Mouse (Mus musculus): ENCODE measurements at regions not wholly inside any gene's neighbourhood (a gene's known extent, or its start where the extent isn't known, plus 50 kb on each side); places are given as distances from the start of the nearest gene placed in this dataset.
A peak's percentile ranks its signal among the peaks of the same experiment; 100 is the strongest.
"Not testable (repeated sequence)": the region's sequence is repeated elsewhere in the genome, so short reads cannot be mapped to it uniquely, and the experiment has no call there.

DNA sequence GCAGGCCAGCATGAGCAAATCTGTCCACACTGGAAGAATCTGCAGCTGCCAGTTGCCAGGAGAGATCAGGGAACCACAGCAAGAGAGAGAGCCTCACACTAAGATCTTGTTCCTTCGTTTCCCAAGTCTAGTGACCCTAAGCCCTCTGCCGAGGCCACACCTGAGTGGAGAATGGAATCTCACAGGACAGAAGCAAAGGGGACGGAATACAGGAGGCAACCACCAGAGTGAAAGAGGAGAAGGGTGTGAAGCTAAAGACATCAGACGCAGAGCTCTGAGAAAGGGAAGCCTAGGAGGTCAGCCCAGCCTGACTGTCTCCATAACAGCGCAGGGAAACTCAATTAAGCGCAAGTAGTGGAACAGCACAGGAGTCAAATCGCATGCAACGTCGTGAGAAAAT is 75.0 kb downstream of the Suds3 start:
- no peak for DNase-seq (ENCODE audit: low spot score)

DNA sequence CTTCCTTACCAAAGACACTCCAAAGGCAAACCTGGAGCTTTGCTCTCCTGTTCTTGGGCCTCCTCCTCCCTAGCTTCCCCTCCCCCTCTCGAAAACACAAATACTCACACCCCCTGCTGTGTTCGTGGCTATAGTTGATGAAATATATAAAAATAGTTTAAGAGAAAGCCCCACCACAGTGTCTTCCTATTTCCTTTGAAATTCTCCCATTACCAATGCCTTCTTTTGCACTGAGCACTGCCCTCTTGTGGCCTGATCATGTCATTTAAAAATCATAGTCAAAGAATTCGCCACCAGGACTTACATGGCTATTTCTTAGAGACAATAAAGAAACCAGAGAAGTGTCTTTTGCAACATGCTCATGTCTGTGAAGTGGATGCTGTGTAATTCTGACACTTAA is 78.7 kb downstream of the Suds3 start:
- peak; percentile 41 for DNase-seq (ENCODE audit: low spot score)

DNA sequence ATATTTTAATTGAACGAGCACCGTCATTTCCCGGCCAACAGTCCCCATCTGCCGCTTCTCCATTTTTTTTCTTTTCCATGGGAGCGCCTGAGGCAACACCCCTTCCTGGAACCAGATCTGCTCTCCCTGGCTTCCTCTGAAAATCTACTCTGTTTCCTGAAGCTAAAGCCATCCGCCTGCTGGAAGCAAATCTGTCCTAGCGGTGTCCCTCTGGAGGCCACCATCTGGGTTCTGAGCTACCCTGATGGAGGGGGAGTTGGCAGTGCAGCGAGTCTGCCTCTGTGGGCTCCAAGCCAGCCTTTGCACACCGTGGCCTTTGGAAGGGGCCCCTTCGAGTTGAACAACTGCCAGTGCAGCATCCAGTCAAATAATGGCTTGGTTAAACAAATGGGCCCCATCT is 83.8 kb downstream of the Suds3 start:
- DNase-seq (ENCODE audit: low spot score) = peak; percentile 31

DNA sequence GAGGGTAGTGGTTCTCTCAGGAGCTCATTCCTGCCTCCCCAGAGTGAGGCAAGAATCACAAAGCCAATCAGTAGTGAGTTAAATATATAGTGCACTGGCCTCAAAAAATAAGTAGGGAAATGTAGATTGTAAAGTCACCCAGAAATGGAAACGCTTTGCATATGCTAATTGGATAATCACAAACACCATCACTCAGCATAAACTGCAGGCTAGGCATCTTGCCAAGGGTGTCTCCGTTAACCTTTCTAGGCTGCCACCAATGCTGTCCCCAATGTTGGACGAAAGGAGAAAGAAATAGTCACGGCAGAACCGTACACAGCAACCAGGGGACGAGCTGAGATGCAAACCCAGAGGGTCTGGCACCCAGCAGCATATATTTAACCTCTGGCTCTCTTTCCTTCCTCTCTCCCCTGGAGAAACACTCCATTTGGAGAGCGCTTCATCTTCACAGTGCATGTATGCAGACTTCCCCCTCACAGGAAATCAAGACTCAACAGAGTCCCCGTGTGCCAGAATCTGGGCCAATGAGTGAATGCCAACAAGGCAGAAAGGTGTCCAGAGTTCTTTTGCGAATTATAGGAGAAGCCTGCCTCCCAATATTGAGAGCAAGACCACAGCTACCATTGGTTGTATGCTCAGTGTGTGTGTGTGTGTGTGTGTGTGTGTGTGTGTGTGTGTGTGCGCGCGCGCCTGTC is 90.1 kb downstream of the Suds3 start:
- DNase-seq (ENCODE audit: low spot score) = no peak

DNA sequence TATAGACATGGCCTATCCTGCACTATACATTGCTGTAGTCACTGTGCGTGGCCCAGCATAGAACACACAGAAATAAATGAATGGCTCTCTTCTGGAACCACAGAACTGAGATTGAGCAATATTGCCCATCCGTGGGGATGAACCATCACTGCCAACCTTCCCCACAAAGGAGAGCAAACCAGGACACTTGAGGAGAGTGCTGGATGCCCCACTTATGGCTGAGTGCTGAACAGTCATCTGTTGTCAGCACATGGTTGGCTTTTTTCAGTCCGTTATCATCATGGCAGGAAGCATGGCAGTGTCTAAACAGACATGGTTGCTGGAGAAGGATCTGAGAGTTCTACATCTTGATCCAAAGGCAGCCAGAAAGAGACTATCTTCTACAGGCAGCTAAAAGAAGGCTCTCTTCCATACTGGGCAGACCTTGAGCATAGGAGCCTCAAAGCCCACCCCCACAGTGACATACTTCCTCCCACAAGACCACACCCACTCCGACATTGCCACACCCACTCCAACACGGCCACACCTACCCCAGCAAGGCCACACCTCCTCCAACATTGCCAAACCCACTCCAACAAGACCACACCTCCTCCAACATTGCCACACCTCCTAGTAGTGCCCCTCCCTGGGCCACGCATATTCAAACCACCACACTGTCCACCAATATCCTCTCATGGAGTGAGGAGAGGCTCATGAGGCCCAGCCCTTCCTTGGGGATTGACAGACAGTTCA is 97.3 kb downstream of the Suds3 start:
- no peak for DNase-seq (ENCODE audit: low spot score)

DNA sequence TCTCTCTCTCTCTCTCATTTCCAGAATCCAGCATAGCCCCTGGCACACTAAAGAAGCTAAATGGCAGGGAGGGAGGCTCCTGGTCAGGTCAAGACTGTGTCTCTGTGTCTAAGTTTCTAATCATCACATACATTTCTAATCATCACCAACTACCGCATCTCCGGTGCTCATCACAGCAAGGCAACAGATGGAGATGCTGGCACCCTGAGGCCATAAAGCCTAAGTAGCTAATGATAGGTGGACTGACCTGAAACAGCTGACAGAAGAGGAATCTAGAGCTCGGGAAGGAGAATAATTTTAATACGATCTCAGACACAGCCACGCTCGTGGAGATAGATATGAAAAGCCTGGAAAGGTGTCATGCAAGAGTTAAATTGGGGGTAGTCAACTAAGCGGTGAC is 104.8 kb downstream of the Suds3 start:
- no peak for DNase-seq (ENCODE audit: low spot score)

DNA sequence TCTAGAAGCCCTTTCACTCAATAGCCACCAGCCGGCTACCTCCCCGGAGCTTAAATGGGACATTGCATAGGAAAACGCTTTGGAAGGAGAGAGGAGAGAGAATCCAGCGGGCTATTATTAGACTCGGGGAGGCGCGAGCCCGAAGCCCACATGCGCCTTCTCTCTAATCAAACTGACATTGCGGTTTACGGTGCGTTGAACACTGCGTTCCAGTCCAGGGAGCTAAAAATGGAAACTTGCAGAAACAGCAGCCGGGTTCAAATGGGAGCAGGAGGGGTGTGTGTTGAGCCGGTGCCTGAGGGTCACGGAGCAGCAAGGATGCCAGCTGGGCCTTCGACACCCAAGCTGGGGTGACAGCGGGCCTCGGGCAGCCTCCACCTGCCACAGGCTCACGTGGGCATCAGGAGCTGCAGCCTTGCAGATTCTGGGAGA is 115.1 kb downstream of the Suds3 start:
- DNase-seq (ENCODE audit: low spot score) = peak; percentile 4

DNA sequence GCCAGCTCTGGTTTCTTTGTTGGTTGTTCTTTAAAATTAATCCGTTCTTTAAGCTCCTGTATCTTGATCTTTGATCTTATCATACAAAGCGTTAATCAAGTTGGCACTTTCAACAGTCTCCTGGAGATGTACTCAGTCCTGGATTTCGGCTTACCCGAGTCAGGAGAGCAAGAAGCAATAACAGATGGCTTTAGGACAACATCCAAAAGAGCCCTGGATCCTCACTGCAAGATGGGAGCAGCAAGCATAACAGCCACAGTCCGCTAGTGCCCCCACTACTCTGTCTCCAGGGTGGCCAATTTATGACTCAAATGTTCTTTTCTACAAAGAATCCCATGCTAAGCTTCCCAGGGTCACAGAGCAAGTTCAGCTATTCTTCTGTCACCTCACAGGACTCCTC is 121.4 kb downstream of the Suds3 start:
- no peak for DNase-seq (ENCODE audit: low spot score)

DNA sequence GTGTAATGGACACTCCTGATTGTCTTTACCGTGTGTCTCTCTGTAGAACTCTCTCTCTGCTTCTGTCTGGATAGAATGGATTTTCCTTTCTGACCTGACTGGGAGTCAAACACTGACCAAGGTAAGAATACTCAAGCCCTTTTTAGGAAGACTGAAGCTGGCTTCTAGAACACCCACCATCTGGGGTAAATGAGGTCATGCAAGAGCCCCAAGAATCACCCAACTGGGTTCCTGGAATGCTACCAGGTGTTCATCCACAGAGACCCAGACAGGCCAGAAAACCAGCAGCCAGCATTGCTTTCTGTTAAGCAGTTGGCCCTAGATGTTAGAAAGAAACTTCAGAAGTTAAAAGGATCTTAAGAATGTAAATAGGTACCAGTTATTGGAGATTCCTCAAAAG is 122.2 kb downstream of the Suds3 start:
- DNase-seq (ENCODE audit: low spot score) = no peak

DNA sequence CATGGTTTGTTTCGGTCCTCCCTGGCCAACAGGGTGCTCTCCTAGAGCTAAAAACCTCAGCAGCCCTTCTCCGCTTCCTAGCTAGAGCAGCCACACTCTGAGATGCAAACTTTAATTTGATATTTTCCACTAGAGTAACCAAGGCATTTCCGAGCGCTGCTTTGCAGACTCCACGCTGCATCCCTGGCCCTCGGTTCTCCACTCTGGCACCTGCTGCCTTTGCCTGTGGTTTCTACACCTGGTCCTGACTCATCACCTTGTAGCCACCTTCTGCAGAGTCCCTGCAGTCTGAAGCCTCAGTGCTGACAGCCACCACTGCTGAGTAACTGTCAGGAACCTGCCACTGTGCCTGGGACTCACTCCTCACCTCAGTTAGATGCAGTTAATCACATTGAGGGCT is 124.5 kb downstream of the Suds3 start:
- no peak for DNase-seq (ENCODE audit: low spot score)

DNA sequence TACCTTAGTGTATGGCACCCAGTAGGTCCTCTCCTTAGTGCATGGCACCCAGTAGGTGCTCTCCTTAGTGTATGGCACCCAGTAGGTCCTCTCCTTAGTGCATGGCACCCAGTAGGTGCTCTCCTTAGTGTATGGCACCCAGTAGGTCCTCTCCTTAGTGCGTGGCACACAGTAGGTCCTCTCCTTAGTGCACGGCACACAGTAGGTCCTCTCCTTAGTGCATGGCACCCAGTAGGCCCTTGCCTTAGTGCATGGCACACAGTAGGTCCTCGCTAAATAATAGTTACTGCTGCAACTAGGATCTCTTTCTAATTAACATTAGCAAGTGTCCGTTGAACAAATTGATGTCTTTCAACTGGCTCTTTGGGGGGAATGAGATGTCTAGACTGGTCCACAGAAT is 144.4 kb downstream of the Suds3 start:
- not testable (repeated sequence) for DNase-seq (ENCODE audit: low spot score)

DNA sequence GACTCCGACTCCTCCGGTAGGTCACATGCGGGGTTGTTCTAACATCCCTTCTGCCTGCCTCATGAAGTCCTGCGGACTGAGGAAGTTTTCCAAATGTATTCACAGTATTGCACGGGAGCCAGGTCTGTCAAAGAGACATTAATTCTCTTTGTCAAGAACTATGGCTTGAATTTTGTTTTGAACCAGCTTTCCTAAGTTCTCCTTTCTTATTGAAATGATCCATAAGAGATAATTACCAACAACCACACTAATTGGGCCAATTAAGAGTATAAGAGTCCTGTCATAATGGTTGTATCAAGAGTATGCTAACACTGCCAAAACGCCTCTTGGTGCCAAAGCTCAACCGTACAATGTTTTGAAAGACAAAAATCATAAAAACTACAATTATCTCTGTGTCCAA is 151.7 kb downstream of the Suds3 start:
- DNase-seq (ENCODE audit: low spot score) = no peak

DNA sequence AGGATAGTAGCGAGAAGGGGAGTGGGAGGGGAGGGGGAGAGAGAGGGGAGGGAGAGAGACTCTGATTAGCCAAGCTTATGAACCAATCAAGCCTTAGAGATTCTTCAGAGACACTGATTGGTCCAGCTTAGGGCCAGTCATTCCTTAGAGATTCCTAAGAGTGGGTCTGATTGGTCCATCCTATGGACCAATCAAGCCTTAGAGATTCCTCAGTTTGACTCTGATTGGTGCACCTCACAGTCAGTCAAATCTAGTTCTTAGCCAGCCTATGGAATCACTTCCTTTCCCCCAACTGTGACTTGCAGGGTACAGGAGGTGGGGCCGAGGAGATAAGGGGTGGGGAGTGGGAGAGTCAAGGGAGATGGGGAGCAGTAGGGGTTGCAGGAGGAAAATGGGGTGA is 152.8 kb downstream of the Suds3 start:
- DNase-seq (ENCODE audit: low spot score) = no peak

DNA sequence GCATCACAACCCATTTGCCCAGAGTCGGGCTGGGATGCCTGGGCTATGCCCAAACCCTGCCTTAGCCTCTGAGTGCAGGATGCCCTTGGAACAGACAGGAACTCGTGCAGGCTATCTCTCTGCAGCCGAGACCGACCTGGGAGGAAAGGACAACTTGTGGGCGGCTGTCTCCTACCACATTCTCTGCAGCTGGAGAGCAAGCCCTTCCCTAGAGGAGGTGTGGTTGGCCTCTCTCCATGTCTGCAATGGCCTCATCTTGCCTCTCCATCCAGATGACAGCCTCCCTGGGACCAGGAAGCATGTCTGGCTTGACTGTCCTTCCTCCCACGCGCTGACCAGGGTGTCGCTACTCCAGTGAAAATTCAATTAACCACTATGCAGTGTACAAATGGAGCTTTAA is 155.9 kb downstream of the Suds3 start:
- no peak for DNase-seq (ENCODE audit: low spot score)

DNA sequence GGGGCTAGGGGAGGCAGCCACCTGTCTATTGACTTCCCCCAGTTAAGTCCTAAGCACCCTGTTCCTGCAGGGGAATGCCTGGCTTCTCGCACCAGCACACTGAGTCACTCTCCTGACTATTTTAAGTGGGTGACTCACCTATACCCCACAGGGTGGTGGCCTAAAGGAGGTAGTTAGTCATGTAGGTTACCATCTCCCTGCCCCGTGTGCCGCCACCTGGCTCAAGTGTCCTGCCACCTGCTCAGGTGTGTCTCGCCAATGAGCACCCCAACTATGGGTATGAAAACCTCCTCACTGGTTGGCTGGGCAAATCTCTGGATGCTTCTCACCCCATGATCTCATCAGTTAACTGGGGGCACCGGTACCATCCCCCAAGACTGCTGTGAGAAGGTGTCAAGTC is 157.8 kb downstream of the Suds3 start:
- no peak for DNase-seq (ENCODE audit: low spot score)

DNA sequence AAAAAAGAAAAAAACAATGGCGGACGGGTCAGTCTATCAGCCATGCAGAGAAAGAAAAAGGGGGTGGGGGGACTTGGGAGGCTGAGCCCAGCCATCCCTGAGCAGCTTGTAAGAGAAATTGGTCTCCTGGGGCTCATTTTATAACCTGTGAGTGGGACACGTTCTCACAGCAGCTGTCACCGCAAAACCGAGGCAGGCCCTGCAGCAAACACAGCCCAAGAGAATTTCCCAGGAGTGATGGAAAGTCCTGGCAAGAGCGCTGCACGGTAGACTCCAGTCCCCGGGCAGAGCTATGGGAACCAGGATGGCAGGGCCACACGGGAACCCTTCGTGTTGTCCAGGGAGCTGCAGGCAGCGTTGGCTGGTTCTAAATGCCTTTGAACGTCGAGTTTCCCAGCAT is 159.3 kb downstream of the Suds3 start:
- DNase-seq (ENCODE audit: low spot score) = no peak

DNA sequence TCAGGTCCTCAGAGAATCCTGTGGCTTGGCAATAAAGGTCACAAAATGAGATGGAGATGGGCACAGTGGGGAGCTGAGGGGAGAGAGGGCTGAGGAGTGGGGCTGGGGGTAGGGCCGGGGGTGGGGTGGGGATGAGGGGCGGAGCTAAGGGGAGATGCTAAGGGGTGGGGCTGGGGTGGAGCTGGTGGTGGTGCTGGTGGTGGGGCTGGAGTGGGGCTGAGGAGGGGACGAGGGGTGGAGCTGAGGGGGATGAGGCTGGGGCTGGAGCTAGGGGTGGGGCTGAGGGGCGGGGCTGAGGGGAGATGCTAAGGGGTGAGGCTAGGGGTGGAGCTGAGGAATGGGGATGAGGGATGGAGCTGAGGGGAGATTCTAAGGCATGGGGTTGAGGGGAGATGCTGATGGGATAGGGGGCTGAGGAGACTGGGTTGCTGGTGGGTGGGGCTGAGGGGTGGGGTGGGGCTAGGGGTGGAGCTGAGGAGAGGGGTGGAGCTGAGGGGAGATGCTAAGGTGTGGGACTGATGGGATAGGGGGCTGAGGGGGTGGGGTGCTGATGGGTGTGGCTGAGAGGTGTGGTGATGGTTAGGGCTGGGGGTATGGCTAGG is 165.5 kb downstream of the Suds3 start:
- DNase-seq (ENCODE audit: low spot score) = no peak

DNA sequence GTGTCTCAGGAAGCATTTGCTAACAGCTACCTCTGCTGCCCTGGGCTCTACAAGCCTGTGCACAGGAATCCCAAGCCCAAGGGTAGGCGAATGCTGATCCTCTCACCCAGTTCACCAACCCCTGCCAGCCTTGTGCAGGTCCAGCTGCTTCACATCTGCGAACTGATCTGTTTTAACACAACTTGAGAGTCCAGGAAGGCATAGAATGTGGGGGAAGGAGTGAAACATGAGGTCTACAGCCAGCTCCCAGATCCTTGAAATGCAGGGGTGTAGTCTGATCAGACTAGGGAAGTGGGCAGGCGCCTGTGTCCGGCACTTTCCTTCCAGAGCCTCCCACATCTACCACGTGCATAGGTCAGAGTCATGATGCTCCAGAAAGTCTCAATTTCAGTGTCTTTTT is 181.3 kb downstream of the Suds3 start:
- no peak for DNase-seq (ENCODE audit: low spot score)

DNA sequence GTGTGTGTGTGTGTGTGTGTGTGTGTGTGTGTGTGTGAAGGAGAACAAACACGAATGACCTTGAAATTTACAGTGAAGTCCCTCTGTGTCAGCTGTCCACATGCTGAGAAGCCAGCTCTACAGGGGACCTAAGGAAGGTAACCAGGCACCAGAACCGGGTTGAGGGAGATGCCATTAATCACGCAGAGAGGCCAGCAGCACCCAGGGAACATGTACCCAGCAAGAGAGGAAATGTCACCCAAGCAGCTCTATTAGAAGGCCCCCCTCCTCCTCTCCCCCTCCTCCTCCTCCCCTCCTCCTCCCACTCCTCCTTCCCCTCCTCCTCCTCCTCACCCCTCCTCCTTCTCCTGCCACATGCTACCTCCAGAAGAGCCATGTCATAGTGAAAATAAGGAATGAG is 181.8 kb downstream of the Suds3 start:
- no peak for DNase-seq (ENCODE audit: low spot score)

DNA sequence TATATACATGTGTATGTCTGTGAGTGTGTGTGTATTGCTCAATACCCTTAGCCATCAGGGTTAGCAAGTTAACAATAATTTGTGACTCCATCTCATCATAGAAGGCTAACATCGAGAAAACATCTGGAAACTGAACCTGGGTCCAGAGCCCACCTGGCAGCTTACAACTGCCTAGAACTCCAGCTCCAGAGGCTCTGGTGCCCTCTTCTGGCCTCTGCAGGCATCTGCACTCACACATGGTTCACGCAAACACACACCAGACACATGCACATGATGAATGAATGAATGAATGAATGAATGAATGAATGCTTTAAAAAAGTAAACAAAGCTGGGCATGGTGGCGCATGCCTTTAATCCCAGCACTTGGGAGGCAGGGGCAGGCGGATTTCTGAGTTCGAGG is 182.8 kb downstream of the Suds3 start:
- no peak for DNase-seq (ENCODE audit: low spot score)

DNA sequence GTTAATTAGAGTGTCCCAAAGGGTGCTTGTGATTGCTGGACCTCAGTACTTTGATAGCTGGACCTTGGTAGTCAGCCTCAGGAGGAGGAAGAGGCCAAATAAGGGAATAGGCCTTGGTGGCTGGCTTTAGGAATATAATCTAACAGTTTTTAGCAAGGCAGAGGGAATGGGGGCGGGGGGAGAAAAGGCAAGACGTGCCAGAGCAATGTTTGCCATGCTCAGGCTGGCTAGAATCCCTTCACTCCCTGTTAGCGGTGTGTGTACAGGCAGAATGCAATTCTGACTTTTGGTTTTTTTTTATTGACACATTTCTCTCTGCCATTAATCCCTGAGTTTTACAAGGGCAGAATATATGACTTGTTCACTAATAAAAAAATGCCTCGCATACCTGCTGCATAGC is 192.2 kb downstream of the Suds3 start:
- DNase-seq (ENCODE audit: low spot score) = no peak

DNA sequence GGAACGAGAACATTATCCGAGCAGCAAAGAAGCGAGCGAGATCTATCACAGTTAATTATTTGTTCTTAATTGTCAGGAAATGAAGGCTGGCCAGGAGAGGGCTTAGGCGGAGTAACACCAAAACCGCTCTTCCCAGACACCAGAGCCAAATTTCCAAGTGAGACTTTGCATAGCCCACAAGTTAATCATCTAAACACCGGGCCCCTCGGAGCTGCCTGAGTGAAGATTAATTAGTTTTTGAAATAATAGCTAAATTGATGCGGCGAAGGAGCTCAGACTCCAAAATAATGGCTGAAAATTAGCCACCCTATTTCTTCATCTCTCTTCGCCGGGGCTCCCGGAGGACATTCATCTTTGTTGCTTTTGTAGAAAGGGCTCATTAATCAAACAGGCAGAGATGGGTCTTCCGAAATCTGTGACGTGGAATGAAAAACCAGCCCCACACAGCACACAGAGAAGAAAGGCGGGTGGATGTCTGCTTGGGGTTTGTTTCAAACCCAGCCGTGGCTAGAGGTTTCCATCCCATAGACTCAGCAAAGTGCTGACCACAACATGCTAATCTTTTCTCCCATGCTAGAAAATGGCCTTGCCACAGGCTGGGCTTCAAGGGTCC is 193.7 kb downstream of the Suds3 start:
- DNase-seq (ENCODE audit: low spot score) = no peak

DNA sequence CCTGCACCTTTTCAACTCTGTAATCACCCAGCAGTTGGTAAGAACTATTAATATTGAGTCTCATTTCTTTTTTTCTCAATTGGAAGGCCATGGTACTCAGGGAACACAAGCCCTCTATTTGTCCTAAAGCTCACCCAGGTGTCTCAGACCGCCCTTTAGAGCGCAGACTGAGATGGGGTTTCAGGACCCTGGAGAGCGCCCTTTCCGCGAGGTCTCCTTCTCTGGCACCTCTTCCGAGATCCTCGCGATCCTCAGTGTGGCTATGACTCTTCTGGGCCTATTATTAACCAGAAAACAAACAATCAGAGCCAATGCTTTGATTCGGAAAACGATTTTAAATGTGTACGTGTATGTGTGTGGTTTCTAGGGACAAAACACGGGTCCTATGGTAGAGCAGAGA is 201.0 kb downstream of the Suds3 start:
- DNase-seq (ENCODE audit: low spot score) = no peak
